Mouse (Mus musculus): ENCODE data around the gene Mcu.

Mcu gene

GRCm38 (mm10) chr10:59494044-59494443 is 122.4 kb downstream of the Mcu start:
- peak in 1 of 2 experiments; percentile 18 for DNase-seq (ENCODE audit: low spot score in 2 of 2)

GRCm38 (mm10) chr10:59490920-59491319 is 125.6 kb downstream of the Mcu start:
- DNase-seq (ENCODE audit: low spot score in 2 of 2): peak in 1 of 2 experiments; percentile 37

GRCm38 (mm10) chr10:59489411-59489810 is 127.1 kb downstream of the Mcu start:
- no peak for DNase-seq (ENCODE audit: low spot score in 2 of 2)

GRCm38 (mm10) chr10:59487351-59487750 is 129.1 kb downstream of the Mcu start:
- no peak for DNase-seq (ENCODE audit: low spot score in 2 of 2)

- DNase-seq (ENCODE audit: low spot score in 2 of 2): no peak
These were observed 132.2 kb downstream of the Mcu start for GRCm38 (mm10) chr10:59484318-59484717.

- DNase-seq (ENCODE audit: low spot score in 2 of 2): no peak
These were observed 135.1 kb downstream of the Mcu start for GRCm38 (mm10) chr10:59481381-59481780.

- no peak for DNase-seq (ENCODE audit: low spot score in 2 of 2)
These were observed 146.0 kb downstream of the Mcu start for GRCm38 (mm10) chr10:59470451-59470850.

GRCm38 (mm10) chr10:59467297-59467696 is 149.2 kb downstream of the Mcu start:
- no peak for DNase-seq (ENCODE audit: low spot score in 2 of 2)

- DNase-seq (ENCODE audit: low spot score in 2 of 2): no peak
These were observed 149.9 kb downstream of the Mcu start for GRCm38 (mm10) chr10:59466626-59467025.

- no peak for DNase-seq (ENCODE audit: low spot score in 2 of 2)
These were observed 150.9 kb downstream of the Mcu start for GRCm38 (mm10) chr10:59465546-59465945.

GRCm38 (mm10) chr10:59462307-59462706 is 154.2 kb downstream of the Mcu start:
- DNase-seq (ENCODE audit: low spot score in 2 of 2): no peak

- DNase-seq (ENCODE audit: low spot score in 2 of 2): no peak
These were observed 156.7 kb downstream of the Mcu start for GRCm38 (mm10) chr10:59459767-59460166.

GRCm38 (mm10) chr10:59454631-59455030 is 161.9 kb downstream of the Mcu start:
- no peak for DNase-seq (ENCODE audit: low spot score in 2 of 2)

- DNase-seq (ENCODE audit: low spot score in 2 of 2): no peak
These were observed 164.7 kb downstream of the Mcu start for GRCm38 (mm10) chr10:59451839-59452238.

GRCm38 (mm10) chr10:59447546-59447945 is 168.9 kb downstream of the Mcu start:
- no peak for DNase-seq (ENCODE audit: low spot score in 2 of 2)

GRCm38 (mm10) chr10:59446911-59447437 is 169.5 kb downstream of the Mcu start:
- DNase-seq (ENCODE audit: low spot score in 2 of 2): no peak

GRCm38 (mm10) chr10:59444635-59445034 is 171.9 kb downstream of the Mcu start:
- DNase-seq (ENCODE audit: low spot score in 2 of 2): no peak

GRCm38 (mm10) chr10:59444106-59444505 is 172.4 kb downstream of the Mcu start:
- no peak for DNase-seq (ENCODE audit: low spot score in 2 of 2)

- DNase-seq (ENCODE audit: low spot score in 2 of 2): no peak
These were observed 173.3 kb downstream of the Mcu start for GRCm38 (mm10) chr10:59443212-59443611.

GRCm38 (mm10) chr10:59441735-59442134 is 174.8 kb downstream of the Mcu start, which contains the start of gene Oit3:
Gene Oit3 (minus strand): TSS chr10:59441778.
- no peak for DNase-seq (ENCODE audit: low spot score in 2 of 2)

- DNase-seq (ENCODE audit: low spot score in 2 of 2): no peak
These were observed 176.3 kb downstream of the Mcu start for GRCm38 (mm10) chr10:59440177-59440576.

- no peak for DNase-seq (ENCODE audit: low spot score in 2 of 2)
These were observed 177.0 kb downstream of the Mcu start for GRCm38 (mm10) chr10:59439508-59439931.

GRCm38 (mm10) chr10:59438651-59439050 is 177.8 kb downstream of the Mcu start:
- no peak for DNase-seq (ENCODE audit: low spot score in 2 of 2)

GRCm38 (mm10) chr10:59435746-59436145 is 180.7 kb downstream of the Mcu start:
- DNase-seq (ENCODE audit: low spot score in 2 of 2): no peak

Measured in thymus, postnatal 10 days (tissue).